Mouse (Mus musculus): ENCODE results near the gene Gdpd3. TPM values are rescaled to one million over a fixed set of nuclear protein-coding genes. Genes with fewer than 3 reads are reported as not detected.

Gdpd3 gene
- polyA plus RNA-seq, 1 experiment from 2014 or later: 0.97 TPM

- no peaks in the 10 kb centered on the region for H3K27me3 ChIP-seq (ENCODE audit: control insufficient read depth, insufficient read depth, low read length)
- ATAC-seq (ENCODE audit: low FRiP score) (no peak), DNase-seq (ENCODE audit: low spot score) (no peak)
- peaks cover 2% of the 10 kb centered on the region for H3K4me1 ChIP-seq (replicated peaks; ENCODE audit: control insufficient read depth, insufficient read depth, low read length)
- H3K4me3 ChIP-seq (ENCODE audit: low read depth, low read length): peak within 1 kb of the TSS; percentile 75
- H3K27ac ChIP-seq (ENCODE audit: low read depth, low read length): peak within 1 kb of the TSS; percentile 88
- H3K36me3 ChIP-seq (ENCODE audit: control insufficient read depth, insufficient read depth, low read length): 0 out of 2 replicates have a peak, but pooled peaks cover 3% of the 10 kb centered on the region
- peak within 1 kb of the TSS; percentile 89 for H3K4me2 ChIP-seq (replicated peaks; ENCODE audit: low read depth, low read length)
- H3K9ac ChIP-seq (ENCODE audit: low read depth, low read length): peak within 1 kb of the TSS; percentile 88
- no peaks in the 10 kb centered on the region for H3K9me3 ChIP-seq (ENCODE audit: control insufficient read depth, low read length)
- 35% methylated on average over 21 of the region's 21 CpGs for WGBS
Measured at GRCm38 (mm10) chr7:126797411-126798126, 31.4 kb downstream of the Gdpd3 start, which contains the start of gene Fam57b. TSS of gene Fam57b (plus strand) at chr7:126797668.

- 1% methylated on average over 40 of the region's 40 CpGs for WGBS
- H3K4me3 ChIP-seq (ENCODE audit: low read depth, low read length): peak overlapping the region; percentile 75
- DNase-seq (ENCODE audit: low spot score) (no peak), ATAC-seq (ENCODE audit: low FRiP score) (no peak)
- peak overlapping the region; percentile 88 for H3K27ac ChIP-seq (ENCODE audit: low read depth, low read length)
- no peaks in the 10 kb centered on the region for H3K27me3 ChIP-seq (ENCODE audit: control insufficient read depth, insufficient read depth, low read length)
- no peaks in the 10 kb centered on the region for H3K9me3 ChIP-seq (ENCODE audit: control insufficient read depth, low read length)
- H3K4me2 ChIP-seq (replicated peaks; ENCODE audit: low read depth, low read length): peak overlapping the region; percentile 89
- H3K4me1 ChIP-seq (replicated peaks; ENCODE audit: control insufficient read depth, insufficient read depth, low read length): peaks cover 2% of the 10 kb centered on the region
- H3K36me3 ChIP-seq (ENCODE audit: control insufficient read depth, insufficient read depth, low read length): 0 out of 2 replicates have a peak, but pooled peaks cover 3% of the 10 kb centered on the region
- H3K9ac ChIP-seq (ENCODE audit: low read depth, low read length): peak overlapping the region; percentile 88
Measured at GRCm38 (mm10) chr7:126798127-126799049, 32.3 kb downstream of the Gdpd3 start.

GRCm38 (mm10) chr7:126799050-126799467, 32.9 kb downstream of the Gdpd3 start:
- H3K27me3 ChIP-seq (ENCODE audit: control insufficient read depth, insufficient read depth, low read length): no peaks in the 10 kb centered on the region
- peak; percentile 94 for DNase-seq (ENCODE audit: low spot score)
- peak overlapping the region; percentile 88 for H3K9ac ChIP-seq (ENCODE audit: low read depth, low read length)
- no peaks in the 10 kb centered on the region for H3K9me3 ChIP-seq (ENCODE audit: control insufficient read depth, low read length)
- peak; percentile 96 for ATAC-seq (ENCODE audit: low FRiP score)
- H3K4me2 ChIP-seq (replicated peaks; ENCODE audit: low read depth, low read length): peak overlapping the region; percentile 89
- peak overlapping the region; percentile 75 for H3K4me3 ChIP-seq (ENCODE audit: low read depth, low read length)
- peak overlapping the region; percentile 89 for H3K27ac ChIP-seq (ENCODE audit: low read depth, low read length)
- 0% methylated on average over 27 of the region's 36 CpGs for WGBS
- H3K36me3 ChIP-seq (ENCODE audit: control insufficient read depth, insufficient read depth, low read length): 0 out of 2 replicates have a peak, but pooled peaks cover 3% of the 10 kb centered on the region
- H3K4me1 ChIP-seq (replicated peaks; ENCODE audit: control insufficient read depth, insufficient read depth, low read length): peaks cover 2% of the 10 kb centered on the region

- DNase-seq (ENCODE audit: low spot score) (peak; percentile 87), ATAC-seq (ENCODE audit: low FRiP score) (peak; percentile 93)
- Histone ChIP-seq H3K27me3 (ENCODE audit: control insufficient read depth, insufficient read depth, low read length) (no peaks in the 10 kb centered on the region), H3K9ac (ENCODE audit: low read depth, low read length) (peak overlapping the region; percentile 64), H3K9me3 (ENCODE audit: control insufficient read depth, low read length) (no peaks in the 10 kb centered on the region), H3K36me3 (ENCODE audit: control insufficient read depth, insufficient read depth, low read length) (0 out of 2 replicates have a peak, but pooled peaks cover 3% of the 10 kb centered on the region), H3K4me1 (replicated peaks; ENCODE audit: control insufficient read depth, insufficient read depth, low read length) (peaks cover 2% of the 10 kb centered on the region), H3K4me3 (ENCODE audit: low read depth, low read length) (peak overlapping the region; percentile 75), H3K4me2 (replicated peaks; ENCODE audit: low read depth, low read length) (peak overlapping the region; percentile 89), H3K27ac (ENCODE audit: low read depth, low read length) (peak overlapping the region; percentile 89)
- WGBS: 2% methylated on average over 38 of the region's 38 CpGs
Measured at GRCm38 (mm10) chr7:126799468-126800268, 33.5 kb downstream of the Gdpd3 start.

GRCm38 (mm10) chr7:126800269-126801056, 34.3 kb downstream of the Gdpd3 start:
- H3K27me3 ChIP-seq (ENCODE audit: control insufficient read depth, insufficient read depth, low read length): no peaks in the 10 kb centered on the region

GRCm38 (mm10) chr7:126801057-126801422, 34.9 kb downstream of the Gdpd3 start:
- no peak overlapping the region for H3K4me3 ChIP-seq (ENCODE audit: low read depth, low read length)

More at GRCm38 (mm10) chr7:126800269-126801056, 34.3 kb downstream of the Gdpd3 start:
- ATAC-seq (ENCODE audit: low FRiP score) (no peak), DNase-seq (ENCODE audit: low spot score) (no peak)
- 48% methylated on average over 5 of the region's 5 CpGs for WGBS
- peaks cover 5% of the 10 kb centered on the region; the same call in 1 of the 2 replicates for H3K36me3 ChIP-seq (ENCODE audit: control insufficient read depth, insufficient read depth, low read length)
- H3K4me3 ChIP-seq (ENCODE audit: low read depth, low read length): peak overlapping the region; percentile 75
- H3K4me2 ChIP-seq (replicated peaks; ENCODE audit: low read depth, low read length): peak overlapping the region; percentile 89
- H3K27ac ChIP-seq (ENCODE audit: low read depth, low read length): peak overlapping the region; percentile 89; the same call in 1 of the 2 replicates
- peaks cover 2% of the 10 kb centered on the region for H3K4me1 ChIP-seq (replicated peaks; ENCODE audit: control insufficient read depth, insufficient read depth, low read length)
- H3K9me3 ChIP-seq (ENCODE audit: control insufficient read depth, low read length): no peaks in the 10 kb centered on the region
- peak overlapping the region; percentile 64 for H3K9ac ChIP-seq (ENCODE audit: low read depth, low read length)

GRCm38 (mm10) chr7:126802134-126802889, 36.2 kb downstream of the Gdpd3 start:
- Histone ChIP-seq H3K27ac (ENCODE audit: low read depth, low read length) (no peak overlapping the region), H3K36me3 (ENCODE audit: control insufficient read depth, insufficient read depth, low read length) (peaks cover 2% of the 10 kb centered on the region; the same call in 1 of the 2 replicates), H3K4me1 (replicated peaks; ENCODE audit: control insufficient read depth, insufficient read depth, low read length) (no peaks in the 10 kb centered on the region; the same call in none of the 2 replicates), H3K9ac (ENCODE audit: low read depth, low read length) (no peak overlapping the region), H3K9me3 (ENCODE audit: control insufficient read depth, low read length) (no peaks in the 10 kb centered on the region), H3K4me2 (replicated peaks; ENCODE audit: low read depth, low read length) (no peak overlapping the region), H3K4me3 (ENCODE audit: low read depth, low read length) (no peak overlapping the region), H3K27me3 (ENCODE audit: control insufficient read depth, insufficient read depth, low read length) (no peaks in the 10 kb centered on the region)
- no peak for DNase-seq (ENCODE audit: low spot score)
- WGBS: 86% methylated on average over 11 of the region's 11 CpGs
- no peak for ATAC-seq (ENCODE audit: low FRiP score)

More at GRCm38 (mm10) chr7:126801057-126801422, 34.9 kb downstream of the Gdpd3 start:
- no peak overlapping the region for H3K27ac ChIP-seq (ENCODE audit: low read depth, low read length)
- 96% methylated on average over 16 of the region's 16 CpGs for WGBS
- H3K9me3 ChIP-seq (ENCODE audit: control insufficient read depth, low read length): no peaks in the 10 kb centered on the region
- DNase-seq (ENCODE audit: low spot score): no peak
- peaks cover 2% of the 10 kb centered on the region for H3K4me1 ChIP-seq (replicated peaks; ENCODE audit: control insufficient read depth, insufficient read depth, low read length)
- peaks cover 5% of the 10 kb centered on the region; the same call in 1 of the 2 replicates for H3K36me3 ChIP-seq (ENCODE audit: control insufficient read depth, insufficient read depth, low read length)
- no peak overlapping the region for H3K9ac ChIP-seq (ENCODE audit: low read depth, low read length)
- no peak overlapping the region for H3K4me2 ChIP-seq (replicated peaks; ENCODE audit: low read depth, low read length)
- H3K27me3 ChIP-seq (ENCODE audit: control insufficient read depth, insufficient read depth, low read length): no peaks in the 10 kb centered on the region
- ATAC-seq (ENCODE audit: low FRiP score): no peak

Measured in hindbrain, embryonic 11.5 days (tissue).